Mouse (Mus musculus) liver, adult (tissue): ENCODE data around the gene Arhgef10l.

Experiments
- GATA4 ChIP-seq: IDR thresholded peaks from 2 replicates; pipeline ENCODE4 v1.6.1; 2014; ENCODE audit warnings: mild to moderate bottlenecking, low read length; ENCODE audit not compliant: insufficient replicate concordance

Arhgef10l gene

DNA sequence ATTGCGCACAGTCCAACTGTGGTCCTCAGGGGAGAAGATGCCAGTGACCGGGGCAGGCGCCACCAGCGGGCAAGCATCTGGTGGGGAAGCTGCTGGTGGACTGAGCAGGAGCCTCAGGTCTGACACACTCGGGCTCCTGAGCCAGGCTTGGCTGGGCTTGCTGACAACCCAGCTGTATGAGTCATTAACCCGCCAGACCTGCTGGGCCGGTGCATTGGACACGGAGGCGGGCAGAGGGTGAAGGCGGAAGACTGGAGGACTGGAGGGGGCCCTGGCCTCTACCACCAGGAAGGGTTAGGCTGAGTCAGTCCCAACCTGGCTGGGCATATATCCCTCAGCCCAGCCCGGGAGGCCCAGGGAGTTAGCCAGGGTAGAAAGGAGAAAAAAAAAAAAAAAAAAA is at the start of gene Arhgef10l:
TSS of gene Arhgef10l (minus strand) at position 253 of the 400 bp plus-strand sequence.
- TF ChIP-seq GATA4, result no peak

DNA sequence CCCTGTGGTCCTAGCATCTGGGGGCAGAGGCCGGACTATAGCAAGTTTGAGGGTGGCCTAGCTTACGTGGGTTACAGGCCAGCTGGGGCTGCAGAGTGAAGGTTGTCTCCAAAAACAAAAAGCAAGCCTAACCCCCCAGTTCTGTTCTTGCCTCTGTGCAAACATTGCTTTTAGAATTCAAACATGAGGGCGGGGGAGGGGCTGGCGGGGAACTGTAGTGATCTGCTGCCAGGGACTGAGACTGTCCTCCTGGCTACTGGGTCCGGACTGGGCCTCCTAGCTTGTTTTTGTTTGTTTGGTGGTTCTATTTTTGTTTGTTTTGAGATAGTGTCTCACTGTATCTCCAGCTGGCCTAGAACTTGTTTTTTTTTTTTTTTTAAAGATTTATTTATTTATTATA is 48.8 kb upstream of the Arhgef10l start:
- no peak for TF ChIP-seq GATA4

DNA sequence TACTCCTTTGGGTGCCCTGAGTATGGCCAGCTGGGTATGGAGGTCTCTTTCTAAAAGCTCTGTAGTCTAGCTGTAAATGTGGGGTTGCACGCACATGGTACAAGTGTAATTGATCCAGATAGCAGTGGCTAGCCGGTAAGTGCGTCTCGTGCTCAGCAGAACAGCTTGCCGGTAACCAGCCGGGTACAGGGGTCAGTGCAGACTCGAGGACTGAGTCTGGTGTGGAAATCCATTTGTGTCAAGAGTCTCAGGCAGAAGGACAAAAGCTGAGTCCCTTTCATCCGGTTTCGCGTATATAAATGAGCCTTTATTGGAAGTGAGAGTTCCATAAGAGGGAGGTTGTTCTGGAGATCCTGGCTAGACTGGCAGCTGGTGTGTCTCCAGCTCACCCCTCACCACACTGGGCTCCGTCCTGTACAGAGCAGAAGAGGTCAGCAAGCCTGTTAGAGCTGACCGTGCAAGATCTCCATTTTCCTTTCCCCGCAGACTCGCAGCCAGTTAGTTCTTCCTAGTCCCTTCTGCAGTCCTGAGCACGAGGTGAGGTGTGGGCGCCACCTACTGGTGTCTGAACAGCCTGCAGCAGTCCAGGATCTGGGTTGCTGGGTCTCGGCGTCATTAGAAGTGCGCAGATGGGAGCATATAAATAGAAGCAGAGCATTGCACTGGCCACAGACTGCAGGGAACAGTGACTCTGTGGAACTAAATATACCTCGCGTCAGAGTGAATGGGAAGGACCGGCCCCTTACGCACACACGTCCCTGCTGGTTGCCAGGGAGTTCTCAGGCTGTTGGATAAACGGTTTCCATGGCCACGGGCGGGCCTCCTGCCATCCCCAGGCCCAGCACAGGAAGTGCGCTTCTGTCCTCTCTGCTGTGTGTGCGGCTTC is 47.9 kb upstream of the Arhgef10l start:
- TF ChIP-seq GATA4, result no peak

DNA sequence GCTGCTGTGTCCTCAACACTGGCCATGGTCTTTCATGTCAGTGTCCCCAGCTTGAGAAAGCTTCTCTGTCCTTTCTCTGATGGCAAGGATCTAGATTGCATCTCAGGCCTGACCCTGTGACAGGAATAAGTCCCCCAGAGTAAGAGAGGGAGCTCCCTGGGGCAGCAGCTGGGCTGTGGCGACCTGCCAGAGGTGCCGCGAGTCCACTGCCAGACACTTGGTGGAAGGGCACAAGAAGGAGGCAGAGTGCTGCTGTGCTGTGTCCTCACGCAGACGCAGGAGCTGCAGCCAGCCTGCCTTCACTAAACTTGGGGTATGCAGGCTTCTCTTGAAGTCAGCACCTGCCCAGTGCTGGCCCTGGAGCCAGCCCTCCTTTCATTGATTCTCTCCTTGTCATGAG is 45.5 kb upstream of the Arhgef10l start:
- TF ChIP-seq GATA4, result no peak

DNA sequence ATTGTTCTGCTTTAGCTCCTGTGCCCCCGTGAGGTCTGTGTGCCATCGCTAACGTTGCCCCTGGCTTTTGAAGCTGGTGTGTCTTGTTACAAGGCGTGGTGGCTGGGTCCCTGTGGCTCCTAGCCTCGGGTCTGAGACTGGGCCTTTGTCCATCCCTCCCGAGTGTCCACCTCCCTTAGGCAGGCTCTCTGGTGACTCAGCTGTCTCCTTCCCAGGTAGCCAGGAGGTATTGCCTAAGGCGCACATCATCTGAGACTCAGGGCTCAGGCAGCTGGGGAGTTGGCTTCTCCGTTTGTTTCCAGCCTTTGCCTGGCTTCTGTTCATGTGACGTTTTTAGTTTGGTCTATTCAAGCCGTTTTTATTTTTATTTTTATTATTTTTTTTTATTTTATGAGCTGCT is 45.0 kb upstream of the Arhgef10l start:
- no peak for TF ChIP-seq GATA4

DNA sequence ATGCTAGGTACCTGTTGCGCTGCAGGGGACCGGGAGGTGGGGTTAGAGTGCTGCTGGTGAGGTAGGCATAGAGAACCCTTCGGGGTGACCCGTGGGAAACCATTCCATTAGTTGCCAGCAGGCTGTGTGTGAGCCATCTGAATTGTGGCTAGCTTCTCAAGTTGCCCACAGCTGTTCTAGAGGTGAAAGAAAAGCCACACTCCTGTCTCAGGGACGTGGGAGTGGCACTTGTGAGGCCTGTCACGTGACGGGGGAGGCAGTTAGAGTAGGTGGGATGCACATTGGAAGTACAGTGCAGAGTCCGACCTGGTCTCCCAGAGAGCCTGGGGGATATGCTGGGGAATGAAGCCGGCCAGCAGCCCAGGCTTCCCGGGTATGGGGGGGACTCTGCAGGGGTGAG is 43.8 kb upstream of the Arhgef10l start:
- no peak for TF ChIP-seq GATA4

DNA sequence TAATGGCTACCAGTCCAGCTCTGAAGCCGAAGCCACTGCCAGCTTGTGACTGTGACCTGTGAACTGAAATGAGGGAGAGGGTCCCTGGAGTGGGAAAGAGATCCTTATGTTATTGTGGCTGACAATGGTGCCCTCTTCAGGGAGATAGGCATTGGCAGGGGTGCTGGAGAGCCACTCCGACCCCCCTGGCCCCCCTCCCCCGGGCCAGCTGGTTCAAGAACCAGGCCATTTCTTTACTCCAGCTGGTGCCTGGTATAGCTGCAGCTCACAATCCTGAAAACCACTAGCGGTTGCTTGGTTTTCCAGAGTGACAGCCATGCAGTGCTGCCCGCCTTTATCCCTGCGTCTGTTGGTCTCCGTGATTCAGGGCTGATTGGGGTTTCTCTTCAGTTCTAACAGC is 43.3 kb upstream of the Arhgef10l start:
- TF ChIP-seq GATA4, result no peak

DNA sequence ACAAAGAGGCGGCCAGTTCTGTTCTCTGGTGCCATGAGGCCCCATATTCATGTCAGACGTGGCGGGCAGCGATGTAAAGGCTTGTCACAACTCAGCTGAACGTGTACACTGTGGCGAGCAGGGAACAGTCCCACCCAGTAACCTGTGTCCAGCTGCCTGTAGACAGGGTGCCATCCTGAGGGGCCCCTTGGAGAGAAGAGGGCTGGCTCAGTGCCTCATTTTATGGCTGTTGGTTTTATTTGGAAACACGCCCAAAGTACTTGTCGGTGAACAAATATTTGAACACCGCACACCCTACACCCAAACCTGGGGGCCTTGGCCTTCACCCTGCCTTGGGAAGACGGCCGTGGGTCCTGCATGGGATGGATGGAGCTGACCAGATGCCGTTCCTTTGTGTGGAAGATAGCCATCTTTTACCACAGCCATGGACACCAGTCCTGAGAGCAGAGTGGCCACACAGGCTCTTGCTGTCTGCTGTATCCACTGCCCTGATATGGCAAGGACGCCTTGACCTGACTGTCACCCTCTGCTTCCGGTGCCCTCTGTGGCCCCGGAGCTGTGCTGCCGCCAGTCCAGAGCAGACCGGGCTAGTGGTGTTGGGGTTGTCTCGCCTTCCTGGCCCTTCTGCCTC is 42.6 kb upstream of the Arhgef10l start:
- TF ChIP-seq GATA4, result no peak; the same call in 1 of the 2 replicates

DNA sequence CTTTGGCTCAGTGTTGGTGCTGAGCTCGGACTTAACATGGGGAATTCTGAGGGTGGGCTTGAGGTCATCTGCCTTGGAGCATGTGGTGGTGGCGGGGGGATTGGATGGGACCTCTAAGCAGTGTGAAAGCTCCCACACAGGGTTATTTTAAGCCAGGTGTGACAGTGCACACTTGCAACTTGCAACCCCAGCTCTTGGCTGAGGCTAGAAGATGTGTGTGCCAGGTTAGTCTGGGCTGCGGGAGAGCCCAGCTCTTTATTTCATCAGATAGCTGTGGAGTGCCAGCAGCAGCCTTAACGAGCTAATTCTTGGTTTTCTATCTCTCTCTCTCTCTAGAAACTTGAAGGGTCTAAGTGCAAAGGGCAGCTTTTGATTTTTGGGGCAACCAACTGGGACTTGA is 41.8 kb upstream of the Arhgef10l start:
- TF ChIP-seq GATA4, result no peak

DNA sequence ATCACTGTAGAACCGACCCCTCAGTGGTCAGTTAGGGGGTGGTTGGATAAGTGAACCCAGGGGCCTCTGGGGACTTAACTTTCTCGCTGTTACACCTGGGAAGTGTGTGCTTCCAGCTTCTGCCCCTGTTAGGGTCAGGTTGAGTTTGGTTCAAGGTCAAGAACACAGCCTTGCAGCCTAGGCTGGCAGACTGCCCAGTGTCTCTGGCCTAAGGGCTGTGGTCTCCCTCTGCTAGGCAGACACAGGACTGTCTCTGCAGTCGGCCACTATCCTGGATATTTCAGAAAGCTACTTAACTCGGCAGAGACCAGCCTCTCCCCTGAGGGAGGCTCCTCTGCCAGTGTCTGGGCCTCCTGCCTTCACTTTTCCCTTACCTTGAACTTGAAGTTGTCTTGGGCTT is 38.4 kb upstream of the Arhgef10l start:
- no peak for TF ChIP-seq GATA4

DNA sequence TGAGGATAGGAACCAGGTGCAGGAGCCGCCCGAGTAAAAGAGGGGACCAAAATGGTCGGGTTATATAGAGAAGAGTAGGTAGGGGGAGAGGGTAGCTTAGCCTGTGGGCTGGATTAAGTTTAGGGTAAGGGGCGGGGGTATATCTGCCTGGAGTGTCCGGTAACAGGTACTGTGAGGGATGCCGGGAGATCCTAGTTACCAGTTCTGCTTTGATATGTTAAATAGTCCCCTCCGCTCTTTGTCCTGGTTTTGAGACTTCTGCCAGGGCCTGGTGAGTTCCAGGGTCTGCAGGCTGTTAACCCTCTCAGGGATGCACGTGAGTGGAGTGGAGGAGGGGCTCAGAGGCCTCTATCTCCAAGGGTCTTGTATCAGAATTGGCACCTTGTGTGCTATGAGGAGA is 37.8 kb upstream of the Arhgef10l start:
- TF ChIP-seq GATA4, result no peak

DNA sequence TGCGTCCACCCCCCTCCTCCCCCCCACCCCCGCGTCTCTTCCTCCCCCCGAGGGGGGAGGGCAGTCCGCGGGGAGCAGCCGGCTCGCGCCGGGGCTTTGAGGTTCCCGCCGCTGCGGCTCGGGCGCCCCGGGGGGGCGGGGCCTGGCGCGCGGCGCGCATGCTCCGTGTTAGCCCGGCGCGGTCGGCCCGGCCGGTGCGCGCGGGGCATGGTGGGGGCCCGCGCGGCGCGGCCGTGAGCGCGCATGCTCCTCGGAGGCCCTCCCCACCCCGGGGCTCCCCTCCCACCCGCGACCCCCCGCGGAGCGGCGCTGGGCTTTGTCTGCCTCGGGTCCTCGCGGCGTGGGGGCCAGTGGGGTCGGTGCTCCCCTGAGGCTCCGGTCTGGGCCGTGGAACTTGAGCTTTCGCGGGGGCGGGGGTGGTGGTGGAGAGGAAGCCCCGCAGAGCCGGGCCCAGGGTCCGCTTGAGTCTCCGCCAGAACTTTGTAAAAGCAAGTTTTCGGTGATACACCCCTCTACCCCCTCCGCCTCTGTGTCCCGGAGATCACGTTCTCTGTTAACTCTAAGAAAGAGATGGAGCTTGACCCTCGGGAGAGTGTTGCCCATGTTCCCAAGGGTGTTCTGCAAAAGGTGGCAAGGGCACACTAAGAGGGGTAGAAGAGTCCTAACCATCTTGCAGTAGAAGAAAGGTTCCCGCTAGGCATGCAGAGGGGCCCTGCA is 37.0 kb upstream of the Arhgef10l start:
- no peak for TF ChIP-seq GATA4

DNA sequence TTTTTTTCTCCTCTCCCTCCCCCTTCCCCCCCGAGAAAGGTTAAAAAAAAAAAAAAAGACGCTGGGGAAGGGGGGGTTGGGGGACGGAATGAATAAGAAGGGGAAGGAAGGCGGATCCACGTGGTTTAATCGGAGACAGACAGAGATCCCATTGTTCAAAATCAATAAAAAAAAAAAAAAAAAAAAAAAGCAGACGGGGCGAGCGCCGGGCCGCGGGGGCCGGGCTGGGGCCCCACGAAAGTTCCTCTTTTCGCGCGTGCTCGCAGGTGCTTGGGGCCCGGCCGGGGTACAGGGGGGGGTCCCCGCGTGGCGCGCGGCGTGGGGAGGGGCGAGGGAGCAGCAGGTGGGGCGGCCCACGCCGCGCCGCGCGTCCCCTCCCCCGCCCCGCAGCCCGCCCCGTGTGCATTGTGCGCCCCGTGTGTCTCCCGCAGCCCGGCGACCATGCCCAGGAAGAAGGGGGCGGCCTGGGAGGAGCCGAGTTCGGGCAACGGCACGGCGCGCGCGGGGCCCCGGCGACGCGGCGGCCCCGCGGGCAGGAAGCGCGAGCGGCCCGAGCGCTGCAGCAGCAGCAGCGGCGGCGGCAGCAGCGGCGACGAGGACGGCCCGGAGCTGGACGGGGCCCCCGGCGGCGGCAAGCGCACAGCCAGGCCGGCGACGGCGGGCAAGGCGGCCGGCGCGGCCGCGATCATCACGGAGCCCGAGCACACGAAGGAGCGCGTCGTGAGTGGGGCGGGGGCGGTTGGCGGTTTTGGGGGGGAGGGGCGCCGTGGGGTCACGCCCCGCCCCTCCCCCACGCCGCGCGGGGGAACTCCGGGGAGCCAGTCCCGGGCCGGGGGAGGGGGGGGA is 36.1 kb upstream of the Arhgef10l start:
- no peak for TF ChIP-seq GATA4

DNA sequence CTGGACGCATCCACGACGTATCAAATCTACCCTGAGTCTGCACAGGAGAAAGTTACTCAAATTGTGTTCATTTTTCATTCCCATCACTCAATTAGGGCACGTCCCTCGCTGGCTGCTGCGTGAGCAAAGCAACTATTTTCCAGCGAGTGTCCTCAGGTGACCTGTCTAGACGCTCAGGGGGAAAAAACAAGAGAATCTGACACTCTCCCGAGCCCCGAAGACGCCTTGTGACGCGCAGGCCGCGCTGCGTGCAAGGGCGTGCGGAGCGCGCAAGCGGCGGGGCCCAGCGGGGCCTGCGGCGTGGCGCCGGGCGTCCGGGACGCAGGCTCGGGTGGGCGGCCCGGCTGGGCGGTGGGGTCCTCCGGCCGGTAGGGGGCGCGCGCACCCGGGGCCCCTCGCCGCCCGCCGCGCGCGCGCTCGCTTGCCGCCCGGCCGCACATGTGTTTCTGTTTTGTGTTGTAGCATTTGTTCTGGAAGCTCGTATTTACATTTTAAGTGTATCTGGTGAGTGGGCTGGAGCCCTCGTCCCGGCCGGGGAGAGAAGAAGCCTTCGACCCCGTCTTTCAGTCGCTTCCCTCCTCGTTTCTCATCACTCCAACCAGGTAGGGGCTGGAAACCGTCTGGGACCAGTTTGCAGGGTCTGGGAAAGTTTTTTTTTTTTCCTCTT is 35.4 kb upstream of the Arhgef10l start:
- TF ChIP-seq GATA4, result no peak

DNA sequence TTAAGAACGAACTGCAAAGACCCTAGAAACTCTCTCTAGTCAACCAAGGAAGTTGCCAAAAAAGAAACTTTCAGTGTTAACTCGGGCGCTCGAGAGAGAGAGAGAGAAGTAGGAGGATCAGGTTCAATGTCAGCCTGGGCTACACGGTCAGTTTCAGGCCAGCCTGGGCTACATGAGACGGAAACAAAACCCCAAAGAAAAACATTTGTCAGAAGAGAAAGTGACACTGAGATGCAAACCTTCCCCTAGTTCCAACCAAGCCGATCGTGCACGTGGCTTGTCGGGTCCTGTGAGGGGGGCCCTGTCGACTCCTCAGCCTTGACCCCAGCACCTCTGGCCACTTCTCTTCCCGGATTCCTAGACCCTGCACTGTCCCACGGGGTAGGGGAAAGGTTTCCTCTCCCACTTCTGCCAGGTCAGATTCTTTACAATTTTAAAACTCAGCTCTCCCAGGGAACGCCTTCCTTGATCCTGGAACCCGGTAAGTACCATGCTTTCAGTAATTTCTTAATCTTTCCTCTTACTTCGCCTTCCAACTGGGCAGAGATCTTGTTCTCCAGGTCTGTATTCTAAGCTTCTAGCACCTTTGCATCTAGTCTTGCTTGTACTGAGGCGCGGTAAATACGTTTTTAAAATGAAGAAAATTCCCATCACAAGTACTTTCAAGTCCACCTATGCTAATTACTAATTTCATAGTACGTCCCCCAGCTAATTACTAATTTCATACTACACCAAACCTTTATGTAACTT is 34.6 kb upstream of the Arhgef10l start, which contains the start of gene Rcc2:
TSS of gene Rcc2 (plus strand) at position 273 of the 750 bp plus-strand sequence.
- no peak for TF ChIP-seq GATA4
